Mouse (Mus musculus): ENCODE measurements at regions not wholly inside any gene's neighbourhood (a gene's known extent, or its start where the extent isn't known, plus 50 kb on each side); places are given as distances from the start of the nearest gene placed in this dataset.

DNA sequence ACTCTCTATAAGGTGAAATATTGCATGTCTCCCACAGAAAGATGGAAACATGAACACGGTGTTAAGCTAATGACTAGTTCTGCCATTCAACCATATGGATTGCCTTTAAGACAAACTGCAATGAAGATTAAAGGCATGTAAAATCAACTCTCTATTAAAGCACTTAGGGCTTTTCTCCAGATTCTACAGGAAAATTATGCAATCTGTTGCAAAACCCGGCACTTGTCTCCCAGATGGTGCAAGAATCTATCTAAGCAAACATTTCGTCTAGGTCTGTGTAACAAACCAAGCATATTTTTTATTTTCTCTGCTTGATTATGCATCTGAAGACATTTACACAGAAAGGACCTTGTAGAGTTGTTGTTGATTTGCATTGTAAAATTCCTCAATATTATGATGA lies 1682.9 kb downstream of the Cdh8 start:
- peak; percentile 7 to 49 for DNase-seq (ENCODE audit: low spot score in 2 of 2)
- intact Hi-C loops (cut with DNase I), result no loop called here

- intact Hi-C loops (cut with DNase I), result no loop called here
- no peak for DNase-seq (ENCODE audit: low spot score in 2 of 2)
Observed at GRCm38 (mm10) chr8:97722627-97723026, 1693.6 kb downstream of the Cdh8 start.

GRCm38 (mm10) chr8:97701706-97702105 lies 1714.6 kb downstream of the Cdh8 start:
- intact Hi-C loops (cut with DNase I), result no loop called here
- DNase-seq (ENCODE audit: low spot score in 2 of 2), result peak in 1 of 2 experiments; percentile 12

DNA sequence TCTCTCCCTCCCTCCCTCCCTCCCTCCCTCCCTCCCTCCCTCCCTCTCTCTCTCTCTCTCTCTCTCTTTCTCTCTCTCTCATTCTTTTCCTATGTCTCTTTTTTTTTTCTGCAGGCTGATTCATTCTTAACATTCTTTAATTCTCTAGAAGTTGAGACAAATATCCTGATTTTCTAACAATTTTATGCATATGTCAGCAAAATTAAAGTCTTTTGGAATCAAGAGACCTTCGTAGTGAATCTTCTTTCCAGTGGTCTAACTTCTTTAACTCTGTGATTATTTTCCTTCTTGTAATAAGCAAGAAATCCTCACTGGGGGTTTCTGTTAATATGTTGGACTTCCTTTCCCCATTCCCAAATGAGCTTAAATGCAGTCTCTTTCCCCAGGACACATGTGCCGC lies 1751.9 kb downstream of the Cdh8 start:
- intact Hi-C loops (cut with DNase I), result no loop called here

GRCm38 (mm10) chr8:97662144-97662543 lies 1754.1 kb downstream of the Cdh8 start:
- intact Hi-C loops (cut with DNase I), result no loop called here

More for the DNA sequence above, 1751.9 kb downstream of the Cdh8 start:
- no peak for DNase-seq (ENCODE audit: low spot score in 2 of 2)

DNA sequence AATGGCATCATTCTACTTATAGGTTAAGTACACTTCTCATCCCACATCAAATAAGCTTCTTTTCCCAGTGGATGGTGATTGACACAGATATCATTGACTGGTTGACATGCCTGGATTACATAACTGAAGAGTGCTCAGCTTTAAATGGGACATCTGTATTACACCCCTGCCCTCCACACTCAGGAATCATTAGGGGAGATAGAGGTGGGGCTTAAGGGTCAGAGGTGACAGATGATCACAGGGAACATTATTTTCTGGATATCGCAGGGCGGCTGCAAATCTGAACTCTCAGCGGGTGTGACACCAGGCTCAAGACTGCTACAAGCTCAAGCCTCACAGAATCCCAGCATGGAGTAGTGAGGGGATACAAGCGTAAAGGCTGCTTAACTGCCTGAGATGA lies 1763.5 kb upstream of the Got2 start:
- DNase-seq (ENCODE audit: low spot score in 2 of 2), result no peak

More at GRCm38 (mm10) chr8:97662144-97662543, 1754.1 kb downstream of the Cdh8 start:
- DNase-seq (ENCODE audit: low spot score in 2 of 2), result no peak

DNA sequence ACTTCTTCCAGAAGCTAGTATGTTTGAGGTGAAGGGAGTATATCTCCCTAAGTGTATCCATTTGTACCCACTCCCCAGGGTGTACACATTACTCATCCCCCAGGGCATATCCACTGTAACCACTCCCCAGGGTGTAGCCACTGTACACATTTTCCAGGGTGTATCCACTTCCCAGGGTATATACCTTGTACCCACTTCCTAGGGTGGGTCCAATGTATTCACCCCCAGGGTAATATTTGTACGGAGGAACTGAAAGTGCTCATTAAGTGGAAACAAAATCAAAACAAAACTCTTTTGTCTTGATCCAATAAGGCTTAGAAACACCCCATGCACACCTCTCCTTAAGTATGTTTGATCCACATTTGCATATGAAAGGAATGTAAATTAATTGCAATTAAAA lies 1744.6 kb upstream of the Got2 start:
- intact Hi-C loops (cut with DNase I), result no loop called here

More for the DNA sequence above, 1763.5 kb upstream of the Got2 start:
- intact Hi-C loops (cut with DNase I), result no loop called here

More for the DNA sequence above, 1744.6 kb upstream of the Got2 start:
- no peak for DNase-seq (ENCODE audit: low spot score in 2 of 2)

Data from left cerebral cortex, postnatal 25 days (tissue).